ENCODE assay signal across 27 mouse cellular contexts in genomic region chr5:108423427-108423826, GRCm38 (mm10). TPM values are rescaled to one million over a fixed set of nuclear protein-coding genes. Genes with fewer than 3 reads are reported as not detected.
"Had no signal": no experiment of that assay in that cellular context is flagged by ENCODE, and none has a peak within 500 bp of the region (broad histone marks: within the 10 kb centered on the region; RNA-seq: fewer than 3 reads in every experiment).

No protein-coding gene starts in this region.

- H3K36me3 ChIP-seq: lung, embryonic 15.5 days; midbrain, embryonic 12.5 days; neural tube, embryonic 13.5 days; neural tube, embryonic 15.5 days had no signal

- H3K27ac ChIP-seq: lung, embryonic 15.5 days; macrophage; midbrain, embryonic 12.5 days; neural tube, embryonic 13.5 days; neural tube, embryonic 15.5 days had no signal

- DNase-seq: lung, adult 2 months; lung, postnatal 14 days; lung, postnatal 36 days; midbrain, embryonic 14.5 days; retina, postnatal 1 day; right cerebral cortex, adult 18-20 months; right cerebral cortex, postnatal 25 days; right cerebral cortex, postnatal 4 days; spleen, adult 18-20 months; thymus, adult 2 months; thymus, postnatal 25 days; thymus, postnatal 4 days had no signal

- H3K4me1 ChIP-seq: lung, embryonic 15.5 days; midbrain, embryonic 12.5 days; neural tube, embryonic 13.5 days; neural tube, embryonic 15.5 days had no signal

- H3K9ac ChIP-seq: lung, embryonic 15.5 days; midbrain, embryonic 12.5 days; neural tube, embryonic 13.5 days; neural tube, embryonic 15.5 days had no signal

- H3K9me3 ChIP-seq: lung, embryonic 15.5 days; megakaryocyte, embryonic 14.5 days; midbrain, embryonic 12.5 days; neural tube, embryonic 13.5 days; neural tube, embryonic 15.5 days had no signal

- H3K4me3 ChIP-seq: lung, embryonic 15.5 days; megakaryocyte, embryonic 14.5 days; midbrain, embryonic 12.5 days; myocyte; neural tube, embryonic 13.5 days; neural tube, embryonic 15.5 days had no signal

- ATAC-seq: lung, postnatal 0 days; midbrain, embryonic 16.5 days had no signal

- H3K27me3 ChIP-seq: lung, embryonic 15.5 days; midbrain, embryonic 12.5 days; neural tube, embryonic 13.5 days; neural tube, embryonic 15.5 days had no signal

- H3K4me2 ChIP-seq: lung, embryonic 15.5 days; midbrain, embryonic 12.5 days; neural tube, embryonic 13.5 days; neural tube, embryonic 15.5 days had no signal

RNA-seq across cellular contexts. Expression of gene Mfsd7a, which starts 25.3 kb away (rescaled TPM):
- polyA plus RNA-seq: midbrain, embryonic 14.5 days; neural tube, embryonic 11.5 days had no signal

RNA-seq across cellular contexts. Expression of gene Pde6b, which starts 35.2 kb away (rescaled TPM):
- polyA plus RNA-seq: liver, embryonic 16.5 days; lung, adult 2 months; lung, postnatal 0 days; small intestine, adult 2 months; thymus, adult 2 months; urinary bladder, adult 2 months had no signal

RNA-seq across cellular contexts. Expression of gene Gm42517, which starts 55.7 kb away (rescaled TPM):
- polyA plus RNA-seq: liver, embryonic 16.5 days; lung, embryonic 15.5 days; stomach, embryonic 14.5 days; stomach, embryonic 16.5 days had no signal
